Mouse (Mus musculus) G1E (cell line): ENCODE measurements around the gene Cdk14.

Experiments
- CTCF ChIP-seq: IDR thresholded peaks from 2 replicates; pipeline ENCODE4 v1.5.1; 2012; ENCODE audit warnings: low read depth, low read length, inconsistent platforms, mixed read lengths
- GATA1 ChIP-seq: IDR thresholded peaks from 2 replicates; pipeline ENCODE4 v1.6.1; 2012; ENCODE audit warnings: borderline replicate concordance, low read length, inconsistent platforms, mixed read lengths
- TAL1 ChIP-seq: conservative IDR thresholded peaks from 2 replicates; pipeline ENCODE4 v1.6.1; 2012; ENCODE audit warnings: low read depth, low read length, inconsistent platforms, mixed read lengths

DNA sequence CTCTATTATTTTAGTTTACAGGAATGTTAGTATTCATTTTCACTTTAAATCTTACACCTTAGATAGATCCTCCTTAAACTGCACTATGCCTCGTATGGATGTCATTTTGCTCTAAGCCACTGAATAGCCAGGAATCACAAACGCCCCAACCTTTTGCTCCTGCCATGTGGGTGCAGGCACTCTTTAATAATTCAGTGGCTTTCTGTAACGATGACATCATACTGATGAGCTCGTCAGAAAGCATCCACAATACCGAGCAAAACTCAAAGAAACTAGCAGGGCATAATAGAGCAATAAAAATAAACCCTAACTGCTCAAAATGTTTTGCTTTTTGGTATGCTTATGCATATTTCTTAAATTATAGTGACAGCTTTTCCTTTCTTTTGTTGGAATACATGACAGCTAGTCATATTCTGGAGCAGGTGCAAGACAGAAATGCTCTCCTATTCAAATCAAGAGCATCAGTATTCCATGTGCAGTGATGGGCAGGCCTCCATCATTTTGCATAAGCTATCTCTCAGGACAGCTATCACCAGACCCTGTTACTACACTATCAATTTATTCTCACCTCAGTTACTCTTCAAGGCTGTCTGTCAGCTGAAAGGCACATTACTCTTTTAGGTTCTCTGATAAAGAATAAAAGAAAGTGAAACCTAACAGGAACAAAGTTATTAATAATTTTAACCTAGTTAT, 11.8 kb upstream of the Cdk14 start:
- TF ChIP-seq CTCF (no peak), GATA1 (no peak), TAL1 (no peak)
